Mouse (Mus musculus) olfactory bulb, adult 2 months (tissue): ENCODE results near the gene Rnf152.

Experiments
- CTCF ChIP-seq: fragments of 200-500 bp; IDR thresholded peaks from 2 replicates; pipeline ENCODE4 v1.5.1; 2012; ENCODE audit warnings: low read depth, mild to moderate bottlenecking, low read length, moderate library complexity; ENCODE audit not compliant: insufficient read depth
- POLR2A ChIP-seq: fragments of 200-500 bp; IDR thresholded peaks from 2 replicates; pipeline ENCODE4 v1.6.1; 2012; ENCODE audit warnings: mild to moderate bottlenecking, low read depth, low read length, moderate library complexity; ENCODE audit not compliant: insufficient read depth

- TF ChIP-seq CTCF, result no peak
- TF ChIP-seq POLR2A, result no peak
Measured at GRCm38 (mm10) chr1:105246651-105247050, 109.9 kb downstream of the Rnf152 start.
